Comparison of ENCODE assay signal across 9 mouse cellular contexts in genomic region chr7:28665620-28666579, GRCm38 (mm10). TPM values are rescaled to one million over a fixed set of nuclear protein-coding genes. Genes with fewer than 3 reads are reported as not detected.
A peak's percentile ranks its signal among the peaks of the same experiment; 100 is the strongest.
DNase-seq lines count a peak whose midpoint lies in the region; ATAC-seq lines count a peak whose summit lies in the region.
"Had no signal": no experiment of that assay in that cellular context is flagged by ENCODE, and none has a peak within 500 bp of the region (broad histone marks: within the 10 kb centered on the region; RNA-seq: fewer than 3 reads in every experiment).

No protein-coding gene starts in this region.

- no peak for DNase-seq in heart, embryonic 10.5 days (ENCODE audit: low spot score)
- no peak for DNase-seq in heart, postnatal 36 days
- DNase-seq in right cerebral cortex, adult 2 months (ENCODE audit: low spot score in 2 of 2) = peak; percentile 3 to 5
- DNase-seq in right cerebral cortex, postnatal 36 days (ENCODE audit: low spot score in 2 of 2) = no peak
- peak; percentile 53 for DNase-seq in thymus, postnatal 14 days
- no peak for DNase-seq in B cell, adult 2 months

- no peaks in the 10 kb centered on the region for H3K36me3 ChIP-seq in heart, embryonic 10.5 days
- H3K36me3 ChIP-seq: G1E had no signal

- intact Hi-C loops in heart, postnatal 36 days (cut with DNase I) = no loop called here

- H3K9me3 ChIP-seq in heart, embryonic 10.5 days = no peaks in the 10 kb centered on the region
- H3K9me3 ChIP-seq: G1E had no signal

- 0 out of 2 replicates have a peak, but pooled peaks cover 4% of the 10 kb centered on the region for H3K27me3 ChIP-seq in heart, embryonic 10.5 days (ENCODE audit: insufficient read depth, poor library complexity, severe bottlenecking)

- ATAC-seq in granulocyte monocyte progenitor cell, adult 5-6 weeks (replicated peaks; ENCODE audit: poor library complexity, severe bottlenecking) = peak; percentile 52
- peak; percentile 72 for ATAC-seq in megakaryocyte progenitor cell, adult 5-6 weeks (replicated peaks; ENCODE audit: poor library complexity)

- peak overlapping the region; percentile 15; the same call in 1 of the 2 replicates for H3K4me3 ChIP-seq in heart, embryonic 10.5 days

- H3K4me1 ChIP-seq in heart, embryonic 10.5 days = 0 out of 2 replicates have a peak, but pooled peaks cover 3% of the 10 kb centered on the region

- H3K27ac ChIP-seq in heart, embryonic 10.5 days = no peak overlapping the region

- 32% methylated on average over 15 of the region's 15 CpGs for WGBS in heart, embryonic 10.5 days

RNA-seq across cellular contexts. Expression of gene Fbxo27, which starts 26.7 kb away (rescaled TPM):
- polyA plus RNA-seq in heart, embryonic 10.5 days (2016; fragmentation: Nextera tagmentation; extraction: Ambion mirVana) = 4.7 and 6.3 TPM in 2 replicates
- total RNA-seq in heart, postnatal 36 days (2021) = under 1 TPM in 1 of 2 experiments, not detected in 1; 0.22 TPM
- 4.3 TPM in 1 of 2 replicates, not detected in the other for total RNA-seq in granulocyte monocyte progenitor cell, adult 5-6 weeks (2014; fragmentation: Nextera tagmentation)
- 0.17 TPM in 1 of 2 replicates, not detected in the other for total RNA-seq in granulocyte monocyte progenitor cell, adult 5-6 weeks (2017)
- total RNA-seq in megakaryocyte progenitor cell, adult 5-6 weeks (2015) = 1.1 and 1.4 TPM in 2 replicates
- total RNA-seq in megakaryocyte progenitor cell, adult 5-6 weeks (2017) = 0.24 and 0.75 TPM in 2 replicates
- total RNA-seq: G1E had no signal
- polyA plus RNA-seq: G1E had no signal

RNA-seq across cellular contexts. Expression of gene Acp7, which starts 34.8 kb away (rescaled TPM):
- 0.34 TPM in 1 of 2 replicates, not detected in the other for polyA plus RNA-seq in heart, embryonic 10.5 days (2016; fragmentation: Nextera tagmentation; extraction: Ambion mirVana)
- not detected for total RNA-seq in heart, postnatal 36 days (2021)
- total RNA-seq in granulocyte monocyte progenitor cell, adult 5-6 weeks (2014; fragmentation: Nextera tagmentation) = not detected in 2 replicates
- not detected in 2 replicates for total RNA-seq in granulocyte monocyte progenitor cell, adult 5-6 weeks (2017)
- total RNA-seq in megakaryocyte progenitor cell, adult 5-6 weeks (2015) = not detected in 2 replicates
- total RNA-seq in megakaryocyte progenitor cell, adult 5-6 weeks (2017) = not detected in 2 replicates
- polyA plus RNA-seq: G1E had no signal

RNA-seq across cellular contexts. Expression of gene Fbxo17, which starts 50.7 kb away (rescaled TPM):
- 13.4 and 13.6 TPM in 2 replicates for polyA plus RNA-seq in heart, embryonic 10.5 days (2016; fragmentation: Nextera tagmentation; extraction: Ambion mirVana)
- total RNA-seq in heart, postnatal 36 days (2021) = under 1 TPM; 0.46 to 0.53 TPM
- 1.3 and 3.3 TPM in 2 replicates for total RNA-seq in granulocyte monocyte progenitor cell, adult 5-6 weeks (2014; fragmentation: Nextera tagmentation)
- 1.3 and 2.1 TPM in 2 replicates for total RNA-seq in granulocyte monocyte progenitor cell, adult 5-6 weeks (2017)
- 1.6 and 2.2 TPM in 2 replicates for total RNA-seq in megakaryocyte progenitor cell, adult 5-6 weeks (2015)
- total RNA-seq in megakaryocyte progenitor cell, adult 5-6 weeks (2017) = 1.7 and 4.1 TPM in 2 replicates
- polyA plus RNA-seq: G1E had no signal

Comparison
In these comparisons a context has a peak if more than half of its experiments do, and no peak if none do; other contexts are left out.
1. DNase-seq: peak in right cerebral cortex, adult 2 months (2 of 2) and thymus, postnatal 14 days (single experiment); none in heart, embryonic 10.5 days (single experiment), heart, postnatal 36 days (0 of 2), right cerebral cortex, postnatal 36 days (0 of 2) and B cell, adult 2 months (0 of 2).